Mouse (Mus musculus) E14TG2a.4 (cell line): ENCODE measurements around the gene Nr2f6.

Source experiments
- CTCF ChIP-seq: conservative IDR thresholded peaks from 2 replicates; pipeline ENCODE4 v1.5.1; 2014; ENCODE audit warnings: low read length
- POU5F1 ChIP-seq: IDR thresholded peaks from 2 replicates; pipeline ENCODE4 v1.6.1; 2014; ENCODE audit warnings: low read length, borderline replicate concordance

DNA sequence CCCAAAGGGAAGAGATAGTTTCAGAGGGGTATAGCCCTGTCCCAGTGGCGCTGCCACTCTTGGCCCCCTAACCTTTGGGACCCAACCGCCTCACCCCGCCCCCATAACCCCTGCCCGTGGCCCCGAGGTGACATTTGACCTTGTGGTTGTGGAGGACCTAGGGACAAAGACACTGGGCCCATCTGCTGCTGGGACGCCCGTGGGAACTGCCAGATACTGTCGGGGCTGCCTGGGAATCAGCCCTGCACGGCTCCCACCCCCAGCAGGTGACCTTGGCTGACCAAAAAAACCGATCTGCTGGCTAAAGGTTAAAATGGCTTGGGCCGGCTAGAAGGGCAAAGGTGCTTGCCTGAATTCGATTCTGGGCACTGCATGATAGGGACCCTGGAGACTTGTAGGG is 1.6 kb upstream of the Nr2f6 start:
- no peak for TF ChIP-seq CTCF
- TF ChIP-seq POU5F1 = no peak
